Mouse (Mus musculus): Measurements from ENCODE around the gene Hspa12a.

DNA sequence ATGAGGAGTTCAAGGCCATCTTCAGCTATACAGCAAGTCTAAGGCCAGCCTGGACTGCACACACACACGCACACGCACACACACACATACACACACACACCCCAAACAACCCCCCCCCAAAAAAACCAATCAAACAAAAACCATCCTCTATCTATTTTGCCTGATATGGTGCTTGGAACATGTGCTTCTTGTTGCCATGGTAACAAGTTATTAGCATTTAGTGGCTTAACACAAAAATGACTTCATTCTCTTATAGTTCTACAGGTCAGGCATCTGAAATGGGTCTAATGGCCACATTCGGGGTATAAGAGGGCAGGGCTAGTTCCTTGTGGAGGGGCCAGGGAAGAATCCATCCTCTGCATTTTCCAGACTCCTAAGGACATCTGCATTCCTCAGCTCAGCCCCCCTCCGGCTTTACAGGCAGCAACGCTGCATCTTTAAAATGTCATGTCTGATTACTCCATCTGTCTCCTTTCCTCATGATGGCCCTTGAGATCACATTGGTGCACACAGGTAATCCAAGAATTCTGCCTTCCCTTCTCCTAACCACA lies 102.7 kb downstream of the Hspa12a start:
- TF ChIP-seq HCFC1 (IDR thresholded peaks at IDR 0.05; ENCODE audit: borderline replicate concordance, insufficient read depth, low read length) (no peak), CHD2 (IDR thresholded peaks at IDR 0.05; ENCODE audit: low read depth, low read length) (no peak)
